Mouse (Mus musculus) urinary bladder, postnatal 10 days (tissue): ENCODE data around the gene Spic.

Source experiments
- DNase-seq: peaks from one replicate; pipeline ENCODE4 v3.0.0; 2022; ENCODE audit warnings: low spot score

The Spic gene

GRCm38 (mm10) chr10:88645448-88645847 lies 39.4 kb downstream of the Spic start:
- no peak for DNase-seq

GRCm38 (mm10) chr10:88631330-88631953 lies 53.4 kb downstream of the Spic start:
- no peak for DNase-seq

GRCm38 (mm10) chr10:88630663-88631329 lies 54.0 kb downstream of the Spic start:
- DNase-seq: no peak

GRCm38 (mm10) chr10:88627052-88627451 lies 57.8 kb downstream of the Spic start:
- DNase-seq: no peak

GRCm38 (mm10) chr10:88626176-88626575 lies 58.6 kb downstream of the Spic start:
- no peak for DNase-seq
